Mouse (Mus musculus): ENCODE measurements at regions not wholly inside any gene's neighbourhood (a gene's known extent, or its start where the extent isn't known, plus 50 kb on each side); places are given as distances from the start of the nearest gene placed in this dataset.

DNA sequence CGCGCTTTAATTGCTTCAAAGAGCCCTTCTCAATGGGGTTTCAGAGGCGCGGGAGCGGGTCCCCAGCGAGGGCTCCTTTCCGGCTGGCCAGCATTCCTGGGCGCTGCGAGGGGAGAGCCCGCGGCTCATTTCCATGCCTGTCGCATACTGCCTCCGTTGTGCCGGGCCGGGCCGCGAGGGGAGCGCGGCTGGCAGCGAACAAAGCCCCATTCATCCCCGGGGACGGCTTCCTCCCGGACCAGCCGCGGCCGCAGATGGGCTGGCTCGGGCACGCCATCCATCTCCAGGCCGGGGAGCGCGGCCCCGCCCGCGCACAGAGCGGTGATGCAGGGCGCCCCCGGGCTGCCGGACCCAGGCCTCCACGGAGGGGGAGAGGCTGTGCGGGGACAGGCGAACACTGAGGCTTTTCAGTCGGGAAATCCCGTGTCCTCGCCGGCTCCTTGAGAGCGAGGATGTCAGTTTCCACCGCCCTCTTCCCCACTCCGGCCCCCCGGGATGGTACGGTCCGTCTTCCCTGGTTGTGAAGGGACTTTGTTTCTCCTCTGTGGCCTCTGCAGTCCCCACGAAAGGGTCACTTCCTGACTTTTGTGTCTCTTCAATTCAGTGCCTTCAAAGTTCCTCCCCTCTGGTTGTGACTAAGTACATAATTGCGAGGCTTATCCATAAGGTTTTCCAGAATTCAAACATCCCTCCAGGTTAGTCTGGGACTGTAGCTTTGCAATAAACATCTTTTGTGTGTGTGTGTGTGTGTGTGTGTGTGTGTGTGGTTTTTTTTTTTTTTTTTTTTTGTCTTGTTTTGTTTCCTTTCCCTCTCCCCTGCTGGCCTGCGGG lies 97.3 kb downstream of the Tmco5 start:
- no peak; the same call in 1 of the 2 replicates for TF ChIP-seq POLR2A (IDR thresholded peaks at IDR 0.05; ENCODE audit: control insufficient read depth, low read depth, low read length)
- TF ChIP-seq CTCF (IDR thresholded peaks at IDR 0.05; ENCODE audit: control insufficient read depth, insufficient read depth, insufficient replicate concordance, low read depth, low read length): no peak
